13 mouse cellular contexts compared by ENCODE assay signal in genomic region chr5:30822689-30823088, GRCm38 (mm10). TPM values are rescaled to one million over a fixed set of nuclear protein-coding genes. Genes with fewer than 3 reads are reported as not detected.
"Had no signal": no experiment of that assay in that cellular context is flagged by ENCODE, and none has a peak within 500 bp of the region (broad histone marks: within the 10 kb centered on the region; RNA-seq: fewer than 3 reads in every experiment).

No protein-coding gene starts in this region.

- H3K36me3 ChIP-seq: kidney, embryonic 15.5 days; limb, embryonic 15.5 days; liver, embryonic 12.5 days; neural tube, embryonic 12.5 days had no signal

- H3K27ac ChIP-seq: kidney, embryonic 15.5 days; limb, embryonic 15.5 days; liver, embryonic 12.5 days; neural tube, embryonic 12.5 days; stomach, postnatal 0 days had no signal

- H3K4me3 ChIP-seq: kidney, embryonic 15.5 days; limb, embryonic 15.5 days; liver, embryonic 12.5 days; neural tube, embryonic 12.5 days had no signal

- H3K27me3 ChIP-seq: kidney, embryonic 15.5 days; limb, embryonic 15.5 days; neural tube, embryonic 12.5 days had no signal

- DNase-seq: kidney, adult 2 months; kidney, postnatal 14 days; layer of hippocampus, adult 9-11 months; layer of hippocampus, postnatal 36 days; midbrain, embryonic 14.5 days; thymus, adult 2 months; thymus, postnatal 25 days had no signal

- H3K4me1 ChIP-seq: kidney, embryonic 15.5 days had no signal

RNA-seq across cellular contexts. Expression of gene Mapre3, which starts 8.2 kb away (rescaled TPM):
- total RNA-seq: monocyte, adult 5-6 weeks had no signal
